ENCODE assay signal across 11 mouse cellular contexts in genomic region chr4:107921152-107921695, GRCm38 (mm10). TPM values are rescaled to one million over a fixed set of nuclear protein-coding genes. Genes with fewer than 3 reads are reported as not detected.
DNase-seq lines count a peak whose midpoint lies in the region; ATAC-seq and TF ChIP-seq lines count a peak whose summit lies in the region.
"Had no signal": no experiment of that assay in that cellular context is flagged by ENCODE, and none has a peak within 500 bp of the region (broad histone marks: within the 10 kb centered on the region; RNA-seq: fewer than 3 reads in every experiment).

No protein-coding gene starts in this region.

- H3K27ac ChIP-seq in heart, postnatal 0 days (ENCODE audit: low read depth) = peak overlapping the region; percentile 90
- H3K27ac ChIP-seq in heart, embryonic 10.5 days = no peak overlapping the region
- H3K27ac ChIP-seq in intestine, postnatal 0 days (ENCODE audit: low read depth, low read length) = peak overlapping the region; percentile 87
- peak overlapping the region; percentile 85 for H3K27ac ChIP-seq in liver, postnatal 0 days (ENCODE audit: low read depth)
- H3K27ac ChIP-seq: forebrain, embryonic 10.5 days had no signal

- ATAC-seq in heart, postnatal 0 days (ENCODE audit: insufficient read depth, low read depth) = no peak
- ATAC-seq in intestine, postnatal 0 days = peak; percentile 66
- peak; percentile 19 for ATAC-seq in liver, postnatal 0 days

- H3K4me2 ChIP-seq in heart, postnatal 0 days (ENCODE audit: low read depth, low read length) = peak overlapping the region; percentile 84; the same call in 1 of the 2 replicates
- H3K4me2 ChIP-seq in intestine, postnatal 0 days (replicated peaks; ENCODE audit: low read depth) = peak overlapping the region; percentile 74
- H3K4me2 ChIP-seq in liver, postnatal 0 days (ENCODE audit: low read depth, low read length) = peak overlapping the region; percentile 85
- H3K4me2 ChIP-seq: midbrain, embryonic 11.5 days had no signal

- no peak for TF ChIP-seq EP300 in heart, postnatal 0 days (IDR thresholded peaks at IDR 0.05; ENCODE audit: low read depth)
- TF ChIP-seq EP300 in liver, postnatal 0 days (IDR thresholded peaks at IDR 0.05; ENCODE audit: low read depth) = no peak

- DNase-seq in heart, postnatal 0 days (ENCODE audit: low spot score) = peak; percentile 79
- DNase-seq in heart, embryonic 10.5 days (ENCODE audit: low spot score) = no peak
- peak; percentile 47 to 61 for DNase-seq in adrenal gland, adult 18-20 months (ENCODE audit: low spot score in 2 of 2)
- peak; percentile 73 for DNase-seq in liver, postnatal 0 days
- DNase-seq in layer of hippocampus, adult 11-12 months (ENCODE audit: low spot score) = no peak
- DNase-seq in spleen, postnatal 4 days (ENCODE audit: low spot score in 2 of 2) = no peak
- DNase-seq in natural killer cell, adult 2 months (ENCODE audit: low spot score in 2 of 2) = no peak
- DNase-seq: layer of hippocampus, adult 9-11 months had no signal

- H3K9me3 ChIP-seq in heart, postnatal 0 days (replicated peaks; ENCODE audit: control insufficient read depth, low read length) = no peaks in the 10 kb centered on the region
- H3K9me3 ChIP-seq in heart, embryonic 10.5 days = no peaks in the 10 kb centered on the region
- H3K9me3 ChIP-seq in intestine, postnatal 0 days (ENCODE audit: control insufficient read depth) = no peaks in the 10 kb centered on the region
- H3K9me3 ChIP-seq in liver, postnatal 0 days (ENCODE audit: low read length) = no peaks in the 10 kb centered on the region
- H3K9me3 ChIP-seq: forebrain, embryonic 10.5 days had no signal

- no peaks in the 10 kb centered on the region for H3K36me3 ChIP-seq in heart, postnatal 0 days (replicated peaks; ENCODE audit: control insufficient read depth, insufficient read depth, low read length)
- 0 out of 2 replicates have a peak, but pooled peaks cover 6% of the 10 kb centered on the region for H3K36me3 ChIP-seq in heart, embryonic 10.5 days
- no peaks in the 10 kb centered on the region; the same call in 1 of the 2 replicates for H3K36me3 ChIP-seq in intestine, postnatal 0 days (ENCODE audit: control insufficient read depth, insufficient read depth)
- H3K36me3 ChIP-seq in liver, postnatal 0 days (replicated peaks; ENCODE audit: insufficient read depth, low read length) = no peaks in the 10 kb centered on the region

- 33% methylated on average over 8 of the region's 8 CpGs for WGBS in heart, postnatal 0 days
- whole genome bisulfite sequencing in heart, embryonic 10.5 days = 79% methylated on average over 8 of the region's 8 CpGs
- 20% methylated on average over 8 of the region's 8 CpGs for WGBS in intestine, postnatal 0 days
- WGBS in liver, postnatal 0 days (ENCODE audit: insufficient replicate concordance) = 58% methylated on average over 8 of the region's 8 CpGs

- H3K27me3 ChIP-seq in heart, postnatal 0 days (ENCODE audit: control insufficient read depth, insufficient read depth, low read length) = no peaks in the 10 kb centered on the region
- no peaks in the 10 kb centered on the region for H3K27me3 ChIP-seq in heart, embryonic 10.5 days (ENCODE audit: insufficient read depth, poor library complexity, severe bottlenecking)
- no peaks in the 10 kb centered on the region for H3K27me3 ChIP-seq in intestine, postnatal 0 days (replicated peaks; ENCODE audit: control insufficient read depth, insufficient read depth, low read length)
- no peaks in the 10 kb centered on the region for H3K27me3 ChIP-seq in liver, postnatal 0 days (ENCODE audit: insufficient read depth, low read length)

- peaks cover 26% of the 10 kb centered on the region for H3K4me1 ChIP-seq in heart, postnatal 0 days (ENCODE audit: control insufficient read depth, insufficient read depth)
- peaks cover 28% of the 10 kb centered on the region for H3K4me1 ChIP-seq in heart, embryonic 10.5 days
- H3K4me1 ChIP-seq in intestine, postnatal 0 days (replicated peaks; ENCODE audit: control insufficient read depth, insufficient read depth, low read length) = peaks cover 8% of the 10 kb centered on the region
- peaks cover 28% of the 10 kb centered on the region for H3K4me1 ChIP-seq in liver, postnatal 0 days (ENCODE audit: insufficient read depth)

- TF ChIP-seq CTCF in heart, postnatal 0 days (IDR thresholded peaks at IDR 0.05; ENCODE audit: low read depth) = no peak
- TF ChIP-seq CTCF in intestine, postnatal 0 days (IDR thresholded peaks at IDR 0.05; ENCODE audit: low read depth) = no peak
- no peak for TF ChIP-seq CTCF in liver, postnatal 0 days (IDR thresholded peaks at IDR 0.05; ENCODE audit: low read depth)

- 0 out of 2 replicates have a peak overlapping the region, but pooled peaks have one; percentile 86 for H3K4me3 ChIP-seq in heart, postnatal 0 days (ENCODE audit: low read depth, low read length)
- H3K4me3 ChIP-seq in heart, embryonic 10.5 days = no peak overlapping the region
- no peak overlapping the region for H3K4me3 ChIP-seq in intestine, postnatal 0 days (ENCODE audit: low read depth, low read length)
- H3K4me3 ChIP-seq in liver, postnatal 0 days (ENCODE audit: low read depth, low read length) = peak overlapping the region; percentile 80; the same call in 1 of the 2 replicates

- 0 out of 2 replicates have a peak overlapping the region, but pooled peaks have one; percentile 4 for H3K9ac ChIP-seq in heart, postnatal 0 days (replicated peaks; ENCODE audit: low read depth, low read length)
- H3K9ac ChIP-seq in intestine, postnatal 0 days (ENCODE audit: low read depth, low read length) = 0 out of 2 replicates have a peak overlapping the region, but pooled peaks have one; percentile 4
- H3K9ac ChIP-seq in liver, postnatal 0 days (replicated peaks) = peak overlapping the region; percentile 92; the same call in 1 of the 2 replicates

RNA-seq across cellular contexts. Expression of gene Cpt2, which starts 2.2 kb away (rescaled TPM):
- 116 and 160 TPM in 2 replicates for total RNA-seq in heart, postnatal 0 days (2014; rRNA removed; ENCODE audit: low replicate concordance)
- polyA plus RNA-seq in heart, postnatal 0 days (2015; fragmentation: Nextera tagmentation; extraction: Ambion mirVana) = 159 and 166 TPM in 2 replicates
- polyA plus RNA-seq in heart, embryonic 10.5 days (2016; fragmentation: Nextera tagmentation; extraction: Ambion mirVana) = 50.6 and 67.0 TPM in 2 replicates
- 100 to 1,000 TPM; 167 to 236 TPM for total RNA-seq in adrenal gland, adult 18-20 months (2021)
- 128 and 130 TPM in 2 replicates for polyA plus RNA-seq in intestine, postnatal 0 days (2015; fragmentation: Nextera tagmentation; extraction: Ambion mirVana)
- polyA plus RNA-seq in liver, postnatal 0 days (2015; fragmentation: Nextera tagmentation; extraction: Ambion mirVana) = 99.3 and 100 TPM in 2 replicates

RNA-seq across cellular contexts. Expression of gene 0610037L13Rik, which starts 31.6 kb away (rescaled TPM):
- total RNA-seq in heart, postnatal 0 days (2014; rRNA removed; ENCODE audit: low replicate concordance) = 42.3 and 46.0 TPM in 2 replicates
- polyA plus RNA-seq in heart, postnatal 0 days (2015; fragmentation: Nextera tagmentation; extraction: Ambion mirVana) = 98.6 and 98.9 TPM in 2 replicates
- polyA plus RNA-seq in heart, embryonic 10.5 days (2016; fragmentation: Nextera tagmentation; extraction: Ambion mirVana) = 94.4 and 102 TPM in 2 replicates
- total RNA-seq in adrenal gland, adult 18-20 months (2021) = 10 to 100 TPM; 77.6 to 81.6 TPM
- 72.4 and 76.2 TPM in 2 replicates for polyA plus RNA-seq in intestine, postnatal 0 days (2015; fragmentation: Nextera tagmentation; extraction: Ambion mirVana)
- 44.4 and 45.8 TPM in 2 replicates for polyA plus RNA-seq in liver, postnatal 0 days (2015; fragmentation: Nextera tagmentation; extraction: Ambion mirVana)

RNA-seq across cellular contexts. Expression of gene Magoh, which starts 41.7 kb away (rescaled TPM):
- total RNA-seq in heart, postnatal 0 days (2014; rRNA removed; ENCODE audit: low replicate concordance) = 28.9 and 61.5 TPM in 2 replicates
- 84.4 and 86.3 TPM in 2 replicates for polyA plus RNA-seq in heart, postnatal 0 days (2015; fragmentation: Nextera tagmentation; extraction: Ambion mirVana)
- polyA plus RNA-seq in heart, embryonic 10.5 days (2016; fragmentation: Nextera tagmentation; extraction: Ambion mirVana) = 117 and 160 TPM in 2 replicates
- total RNA-seq in adrenal gland, adult 18-20 months (2021) = 10 to 100 TPM; 75.1 to 82.3 TPM
- 114 and 121 TPM in 2 replicates for polyA plus RNA-seq in intestine, postnatal 0 days (2015; fragmentation: Nextera tagmentation; extraction: Ambion mirVana)
- 66.1 and 67.5 TPM in 2 replicates for polyA plus RNA-seq in liver, postnatal 0 days (2015; fragmentation: Nextera tagmentation; extraction: Ambion mirVana)

RNA-seq across cellular contexts. Expression of gene Slc1a7, which starts 46.9 kb away (rescaled TPM):
- total RNA-seq in heart, postnatal 0 days (2014; rRNA removed; ENCODE audit: low replicate concordance) = 0.65 TPM in 1 of 2 replicates, not detected in the other
- polyA plus RNA-seq in heart, postnatal 0 days (2015; fragmentation: Nextera tagmentation; extraction: Ambion mirVana) = 0.08 and 0.10 TPM in 2 replicates
- polyA plus RNA-seq in heart, embryonic 10.5 days (2016; fragmentation: Nextera tagmentation; extraction: Ambion mirVana) = not detected in 2 replicates
- under 1 TPM; 0.27 to 0.45 TPM for total RNA-seq in adrenal gland, adult 18-20 months (2021)
- polyA plus RNA-seq in intestine, postnatal 0 days (2015; fragmentation: Nextera tagmentation; extraction: Ambion mirVana) = 0.10 and 0.14 TPM in 2 replicates
- polyA plus RNA-seq in liver, postnatal 0 days (2015; fragmentation: Nextera tagmentation; extraction: Ambion mirVana) = 0.04 TPM in 1 of 2 replicates, not detected in the other
- polyA plus RNA-seq: midbrain, embryonic 11.5 days had no signal

Comparison
In these comparisons a context has a peak if more than half of its experiments do, and no peak if none do; other contexts are left out.
1. DNase-seq: peak in heart, postnatal 0 days (single experiment), adrenal gland, adult 18-20 months (2 of 2) and liver, postnatal 0 days (single experiment); none in heart, embryonic 10.5 days (single experiment), layer of hippocampus, adult 11-12 months (single experiment), spleen, postnatal 4 days (0 of 2) and natural killer cell, adult 2 months (0 of 2).
2. H3K4me3 ChIP-seq: peak in heart, postnatal 0 days (single experiment) and liver, postnatal 0 days (single experiment); none in heart, embryonic 10.5 days (single experiment) and intestine, postnatal 0 days (single experiment).
3. H3K9ac ChIP-seq: peak in every context shown above with its lines; median percentile 92 in liver, postnatal 0 days; 4 in heart, postnatal 0 days; 4 in intestine, postnatal 0 days.
4. Peak in every context shown above with its lines, with median percentiles within 50 percentile points of each other: H3K4me2 ChIP-seq.